Mouse (Mus musculus) E14TG2a.4 (cell line): ENCODE results near the gene Pcsk2.

Experiments used
- CTCF ChIP-seq: conservative IDR thresholded peaks from 2 replicates; pipeline ENCODE4 v1.5.1; 2014; ENCODE audit warnings: low read length
- NANOG ChIP-seq: IDR thresholded peaks from 2 replicates; pipeline ENCODE4 v1.6.1; 2014; ENCODE audit warnings: borderline replicate concordance, low read length, mixed read lengths
- POU5F1 ChIP-seq: IDR thresholded peaks from 2 replicates; pipeline ENCODE4 v1.6.1; 2014; ENCODE audit warnings: low read length, borderline replicate concordance

- TF ChIP-seq NANOG (no peak), CTCF (no peak), POU5F1 (no peak)
Observed at GRCm38 (mm10) chr2:143724720-143725119, 178.8 kb downstream of the Pcsk2 start.
